Mouse (Mus musculus) midbrain, embryonic 12.5 days (tissue): ENCODE data around the gene Ech1. TPM values are rescaled to one million over a fixed set of nuclear protein-coding genes. Genes with fewer than 3 reads are reported as not detected.

Experiments used
- ATAC-seq: fragments of 200-750 bp; cut with Nextera tagmentation; 2 replicates; pipeline ENCODE4 v1.8.0; 2017; ENCODE audit warnings: low read depth, moderate TSS enrichment, moderate library complexity; ENCODE audit not compliant: low FRiP score
- H3K27ac ChIP-seq: fragments of 300-500 bp; sonication (generic); replicated peaks from 2 replicates; pipeline ENCODE4 v1.5.1; 2016; ENCODE audit warnings: mild to moderate bottlenecking
- H3K27me3 ChIP-seq: fragments of 300-500 bp; sonication (generic); 2 replicates; pipeline ENCODE4 v1.6.1; 2016; ENCODE audit warnings: mild to moderate bottlenecking
- H3K36me3 ChIP-seq: fragments of 300-500 bp; sonication (generic); 2 replicates; pipeline ENCODE4 v1.6.1; 2016
- H3K4me1 ChIP-seq: fragments of 300-500 bp; sonication (generic); 2 replicates; pipeline ENCODE4 v1.6.1; 2016
- H3K4me2 ChIP-seq: fragments of 300-500 bp; sonication (generic); replicated peaks from 2 replicates; pipeline ENCODE4 v1.6.1; 2016; ENCODE audit warnings: mild to moderate bottlenecking, moderate library complexity
- H3K4me3 ChIP-seq: fragments of 300-500 bp; sonication (generic); 2 replicates; pipeline ENCODE4 v1.5.1; 2016; ENCODE audit warnings: mild to moderate bottlenecking
- H3K9ac ChIP-seq: fragments of 300-500 bp; sonication (generic); replicated peaks from 2 replicates; pipeline ENCODE4 v1.6.1; 2016; ENCODE audit warnings: mild to moderate bottlenecking, moderate library complexity
- H3K9me3 ChIP-seq: fragments of 300-500 bp; sonication (generic); 2 replicates; pipeline ENCODE4 v1.6.1; 2016; ENCODE audit warnings: mild to moderate bottlenecking
- WGBS: fragments of 180-500 bp; shearing (Covaris S2); methylation state at CpG from one replicate; pipeline ENCODE4 v1.1.7; 2016; 5-methylcytosine and 5-hydroxymethylcytosine counted together
- polyA plus RNA-seq: library from polyadenylated mRNA; unstranded; fragments of >200 nt; fragmentation: Nextera tagmentation; extraction: Ambion mirVana; gene quantifications from 2 replicates; pipeline ENCODE4 v1.2.1, GENCODE M21; 2016

Gene Ech1
- polyA plus RNA-seq, 1 experiment from 2014 or later: 77.2 TPM

DNA sequence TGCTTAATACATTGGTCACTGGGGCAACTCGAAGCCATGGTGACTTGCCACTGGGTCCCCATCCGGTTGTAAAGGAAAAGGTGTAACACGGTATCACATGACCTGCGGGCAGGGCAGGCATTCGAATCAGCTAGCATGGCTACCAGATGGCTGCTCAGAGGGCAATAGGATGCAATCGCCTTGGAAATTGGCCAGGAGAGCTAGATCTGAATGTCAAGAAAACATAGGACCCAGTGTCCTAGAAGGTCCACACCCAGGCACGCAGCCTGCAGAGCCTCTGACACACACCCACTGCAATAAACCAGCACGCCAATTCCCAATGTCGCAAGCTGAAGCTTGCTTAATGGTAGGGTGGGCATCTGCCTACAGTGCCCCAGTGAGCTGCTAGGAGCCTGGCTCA, 13.3 kb downstream of the Ech1 start:
- H3K36me3 ChIP-seq: no peaks in the 10 kb centered on the region
- no peaks in the 10 kb centered on the region for H3K4me1 ChIP-seq
- H3K27me3 ChIP-seq: no peaks in the 10 kb centered on the region
- no peaks in the 10 kb centered on the region for H3K9me3 ChIP-seq
- H3K9ac ChIP-seq: no peak overlapping the region
- 89% methylated on average over 9 of the region's 9 CpGs for WGBS
- H3K27ac ChIP-seq: no peak overlapping the region
- no peak overlapping the region for H3K4me3 ChIP-seq
- no peak overlapping the region for H3K4me2 ChIP-seq
- no peak for ATAC-seq

DNA sequence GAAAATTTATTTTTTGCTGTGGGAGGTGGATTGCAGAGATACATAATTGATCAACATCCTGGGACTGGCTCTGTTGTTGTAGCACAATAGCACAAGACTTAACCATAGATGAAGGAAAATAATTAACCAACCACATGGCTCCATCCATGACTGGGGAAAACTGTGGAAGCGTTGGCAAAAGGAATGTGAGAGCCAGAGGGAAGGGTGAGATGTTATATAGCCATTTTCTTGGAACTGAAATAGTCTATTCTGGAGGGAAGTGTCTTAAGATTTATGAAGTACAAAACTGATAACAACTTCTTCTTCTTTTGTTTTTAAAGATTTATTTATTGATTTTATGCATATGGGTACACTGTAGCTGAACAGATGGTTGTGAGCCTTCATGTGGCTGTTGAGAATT, 22.3 kb downstream of the Ech1 start:
- Histone ChIP-seq H3K27me3 (no peaks in the 10 kb centered on the region; the same call in 1 of the 2 replicates), H3K4me1 (no peaks in the 10 kb centered on the region), H3K4me2 (no peak overlapping the region), H3K27ac (no peak overlapping the region), H3K36me3 (no peaks in the 10 kb centered on the region), H3K9me3 (no peaks in the 10 kb centered on the region), H3K9ac (no peak overlapping the region), H3K4me3 (no peak overlapping the region)
- WGBS: 79% methylated on average over 1 of the region's 1 CpGs
- no peak for ATAC-seq

DNA sequence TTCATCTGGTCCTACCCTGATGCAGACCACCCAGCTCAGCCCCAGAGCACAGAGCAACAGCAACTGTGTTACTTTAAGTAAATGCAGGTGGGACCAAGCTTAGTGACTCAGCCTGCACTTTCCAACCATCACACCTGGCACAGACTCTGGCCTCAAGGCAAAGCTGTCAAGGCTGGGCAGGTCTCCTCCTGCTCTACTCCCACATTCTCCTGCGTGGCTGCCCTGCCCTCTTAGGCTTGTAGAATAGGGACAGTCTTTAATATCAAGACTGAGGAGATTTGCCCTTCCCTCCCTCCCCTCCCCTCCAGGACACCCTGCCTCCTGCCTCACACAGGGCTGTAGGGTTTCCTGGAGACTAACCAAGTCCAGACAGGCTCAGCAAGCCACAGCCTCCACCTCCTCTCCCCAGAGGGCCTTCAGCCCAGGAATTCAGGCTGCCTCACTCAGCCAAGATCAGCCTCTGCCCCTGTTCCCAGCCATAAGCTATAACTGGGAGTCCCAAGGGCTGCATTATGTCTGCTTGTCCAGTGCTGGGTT, 24.8 kb downstream of the Ech1 start:
- Histone ChIP-seq H3K9ac (no peak overlapping the region), H3K4me1 (no peaks in the 10 kb centered on the region), H3K4me2 (no peak overlapping the region), H3K9me3 (no peaks in the 10 kb centered on the region), H3K27ac (no peak overlapping the region), H3K36me3 (no peaks in the 10 kb centered on the region), H3K4me3 (no peak overlapping the region), H3K27me3 (no peaks in the 10 kb centered on the region; the same call in 1 of the 2 replicates)
- 50% methylated on average over 1 of the region's 1 CpGs for WGBS
- no peak for ATAC-seq

DNA sequence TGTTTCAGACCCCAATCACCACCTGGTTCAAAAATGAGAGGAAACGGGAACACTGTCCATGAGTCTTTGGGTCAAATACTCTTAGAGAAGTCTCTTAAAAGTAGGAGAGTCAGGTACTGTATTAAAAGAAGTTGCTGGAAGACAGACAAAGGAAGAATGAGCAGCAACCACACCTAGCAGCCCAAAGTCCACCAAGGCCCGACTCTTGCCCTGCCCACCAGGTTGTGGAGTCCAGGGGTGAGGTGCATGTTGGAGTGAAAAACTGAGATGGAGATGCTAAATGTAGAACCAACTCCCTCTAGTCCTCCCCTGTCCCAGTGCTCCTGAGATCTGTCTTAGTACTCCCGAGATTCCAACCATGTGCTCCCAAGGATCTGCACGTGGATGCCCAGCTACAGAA, 25.6 kb downstream of the Ech1 start:
- ATAC-seq: no peak
- Histone ChIP-seq H3K27ac (no peak overlapping the region), H3K9ac (no peak overlapping the region), H3K4me1 (no peaks in the 10 kb centered on the region), H3K36me3 (no peaks in the 10 kb centered on the region), H3K9me3 (no peaks in the 10 kb centered on the region), H3K27me3 (no peaks in the 10 kb centered on the region; the same call in 1 of the 2 replicates), H3K4me2 (no peak overlapping the region), H3K4me3 (no peak overlapping the region)
- 81% methylated on average over 4 of the region's 4 CpGs for WGBS

DNA sequence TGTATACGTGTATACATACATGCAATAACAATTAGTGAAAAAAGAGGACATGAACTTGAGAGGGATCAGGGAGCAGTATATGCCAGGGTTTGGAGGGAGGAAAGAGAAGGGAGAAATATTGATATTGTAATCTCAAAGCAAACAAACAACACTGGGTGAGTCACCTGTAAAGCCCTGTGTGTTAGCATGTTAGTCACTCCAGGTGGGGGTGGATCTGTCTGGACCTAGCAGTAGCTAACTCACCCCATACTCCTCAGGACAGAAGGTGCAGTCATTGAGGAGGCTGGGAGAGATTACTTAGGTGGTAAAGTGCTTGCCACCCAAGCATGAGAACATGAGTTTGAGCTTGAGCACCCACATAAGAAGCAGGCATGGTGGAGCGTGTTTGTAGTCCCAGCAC, 34.9 kb downstream of the Ech1 start:
- Histone ChIP-seq H3K27ac (no peak overlapping the region), H3K9ac (no peak overlapping the region), H3K4me2 (no peak overlapping the region), H3K27me3 (no peaks in the 10 kb centered on the region), H3K9me3 (0 out of 2 replicates have a peak, but pooled peaks cover 5% of the 10 kb centered on the region), H3K36me3 (no peaks in the 10 kb centered on the region), H3K4me3 (no peak overlapping the region), H3K4me1 (peaks cover 9% of the 10 kb centered on the region; the same call in 1 of the 2 replicates)
- WGBS: 86% methylated on average over 2 of the region's 2 CpGs
- ATAC-seq: no peak

DNA sequence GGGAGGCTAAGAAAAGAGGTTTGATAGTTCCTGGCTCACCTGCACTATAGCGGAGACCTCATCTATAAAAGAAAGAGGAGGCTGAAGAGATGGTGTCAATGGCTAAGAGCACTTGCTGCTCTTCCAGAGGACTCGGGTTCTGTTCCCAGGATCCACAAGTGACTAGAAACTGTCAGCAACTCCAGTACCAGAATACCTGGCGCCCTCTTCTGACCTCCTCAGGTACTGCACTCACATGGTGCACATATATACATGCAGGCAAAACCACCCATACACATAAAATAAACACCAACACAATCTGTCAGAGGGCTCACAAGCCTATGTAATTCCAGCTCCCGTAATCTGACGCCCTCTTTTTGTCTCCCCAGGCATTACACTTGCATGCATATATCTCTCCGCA, 35.9 kb downstream of the Ech1 start:
- WGBS: 88% methylated on average over 6 of the region's 6 CpGs
- H3K27ac ChIP-seq: no peak overlapping the region
- no peak overlapping the region for H3K4me2 ChIP-seq
- 0 out of 2 replicates have a peak, but pooled peaks cover 5% of the 10 kb centered on the region for H3K9me3 ChIP-seq
- H3K27me3 ChIP-seq: no peaks in the 10 kb centered on the region; the same call in 1 of the 2 replicates
- H3K4me1 ChIP-seq: peaks cover 14% of the 10 kb centered on the region; the same call in 1 of the 2 replicates
- no peak for ATAC-seq
- H3K9ac ChIP-seq: no peak overlapping the region
- no peaks in the 10 kb centered on the region for H3K36me3 ChIP-seq
- no peak overlapping the region for H3K4me3 ChIP-seq

DNA sequence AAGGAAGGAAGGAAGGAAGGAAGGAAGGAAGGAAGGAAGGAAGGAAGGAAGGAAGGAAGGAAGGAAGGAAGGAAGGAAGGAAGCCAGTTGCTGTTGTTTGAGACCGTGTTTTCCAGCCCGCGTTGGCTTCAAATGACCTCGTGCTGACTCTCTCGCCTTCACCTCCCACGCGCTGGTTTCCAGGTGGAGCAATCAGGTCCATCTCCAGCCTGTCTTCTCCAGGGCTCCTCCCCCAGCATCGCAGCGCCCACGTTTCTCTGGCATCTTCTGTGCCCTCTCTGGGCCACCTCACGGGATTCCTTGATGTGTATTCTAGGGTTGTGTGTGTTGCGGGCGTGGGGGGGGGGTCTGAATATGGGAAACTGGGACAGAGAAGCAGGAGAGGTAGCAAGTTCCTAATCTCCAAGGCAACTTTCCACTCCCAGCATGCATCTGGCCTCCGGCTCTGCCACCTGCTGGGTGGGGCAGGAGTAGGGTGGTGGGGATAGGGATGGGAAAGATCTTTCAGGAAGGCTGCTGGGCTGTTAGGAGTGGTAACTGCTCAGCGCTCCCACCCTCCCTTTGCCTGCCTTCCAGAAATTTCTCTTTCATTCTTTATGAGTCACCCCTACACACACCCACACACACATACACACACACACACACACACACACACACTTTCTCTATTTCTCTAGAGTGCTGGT, 37.9 kb downstream of the Ech1 start:
- Histone ChIP-seq H3K36me3 (no peaks in the 10 kb centered on the region), H3K9ac (no peak overlapping the region), H3K4me1 (peaks cover 18% of the 10 kb centered on the region; the same call in 1 of the 2 replicates), H3K9me3 (0 out of 2 replicates have a peak, but pooled peaks cover 5% of the 10 kb centered on the region), H3K27me3 (no peaks in the 10 kb centered on the region; the same call in 1 of the 2 replicates), H3K4me2 (no peak overlapping the region), H3K27ac (no peak overlapping the region), H3K4me3 (no peak overlapping the region)
- no peak for ATAC-seq
- 79% methylated on average over 15 of the region's 15 CpGs for WGBS

DNA sequence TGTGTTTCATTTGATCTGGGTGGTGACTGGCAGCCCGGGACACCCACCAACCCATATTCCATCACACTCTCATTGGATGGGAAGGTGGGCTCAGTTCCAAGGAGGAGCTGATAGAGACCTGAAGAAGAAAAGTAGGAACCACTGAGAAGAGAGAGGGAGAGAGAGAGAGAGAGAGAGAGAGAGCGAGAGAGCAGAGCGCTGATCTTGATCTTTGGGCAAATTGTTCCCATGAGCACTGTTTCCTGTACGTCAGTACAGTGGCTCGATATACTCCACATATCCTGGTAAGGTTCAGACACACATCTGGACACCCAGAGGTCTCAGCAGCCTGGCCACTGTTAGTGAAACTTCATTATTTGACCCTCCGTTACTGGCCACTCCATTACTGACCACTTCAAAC, 38.5 kb downstream of the Ech1 start, which contains the start of gene Lgals7:
Gene Lgals7, plus strand, starts transcription at position 314 of the 400 bp plus-strand sequence.
- Histone ChIP-seq H3K4me3 (no peak within 1 kb of the TSS), H3K27me3 (no peaks in the 10 kb centered on the region; the same call in 1 of the 2 replicates), H3K9ac (no peak within 1 kb of the TSS), H3K27ac (peak within 1 kb of the TSS; percentile 26; the same call in 1 of the 2 replicates), H3K36me3 (no peaks in the 10 kb centered on the region), H3K4me1 (peaks cover 18% of the 10 kb centered on the region; the same call in 1 of the 2 replicates), H3K4me2 (no peak within 1 kb of the TSS), H3K9me3 (0 out of 2 replicates have a peak, but pooled peaks cover 5% of the 10 kb centered on the region)
- 89% methylated on average over 6 of the region's 6 CpGs for WGBS
- ATAC-seq: no peak

DNA sequence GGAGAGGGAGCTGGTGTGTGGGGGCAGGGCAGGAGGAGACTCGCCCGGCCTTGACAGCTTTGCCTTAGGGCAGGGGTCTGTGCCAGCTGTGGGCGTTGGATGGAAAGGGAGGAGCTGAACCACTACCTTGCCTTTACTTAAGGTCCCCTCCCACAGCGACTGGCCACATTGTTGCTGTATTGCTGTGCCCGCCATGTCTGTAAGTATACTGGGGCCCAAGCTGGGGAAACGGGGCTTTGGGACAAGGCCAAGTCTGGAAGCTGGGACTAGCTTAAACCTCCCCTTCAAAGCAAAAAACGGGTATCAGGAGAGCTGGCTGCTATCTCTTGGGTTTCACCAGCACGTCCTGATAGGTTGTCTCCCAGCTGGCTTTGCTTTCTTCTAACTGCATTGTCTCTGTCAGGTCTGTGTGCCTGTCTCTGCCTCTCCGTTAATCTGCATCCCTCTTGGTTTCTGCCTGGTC, 39.3 kb downstream of the Ech1 start:
- no peak for ATAC-seq
- peaks cover 18% of the 10 kb centered on the region; the same call in 1 of the 2 replicates for H3K4me1 ChIP-seq
- no peak overlapping the region for H3K4me2 ChIP-seq
- 43% methylated on average over 9 of the region's 9 CpGs for WGBS
- H3K4me3 ChIP-seq: no peak overlapping the region
- 0 out of 2 replicates have a peak, but pooled peaks cover 5% of the 10 kb centered on the region for H3K9me3 ChIP-seq
- no peaks in the 10 kb centered on the region; the same call in 1 of the 2 replicates for H3K27me3 ChIP-seq
- H3K27ac ChIP-seq: peak overlapping the region; percentile 26; the same call in 1 of the 2 replicates
- H3K36me3 ChIP-seq: no peaks in the 10 kb centered on the region
- H3K9ac ChIP-seq: no peak overlapping the region

DNA sequence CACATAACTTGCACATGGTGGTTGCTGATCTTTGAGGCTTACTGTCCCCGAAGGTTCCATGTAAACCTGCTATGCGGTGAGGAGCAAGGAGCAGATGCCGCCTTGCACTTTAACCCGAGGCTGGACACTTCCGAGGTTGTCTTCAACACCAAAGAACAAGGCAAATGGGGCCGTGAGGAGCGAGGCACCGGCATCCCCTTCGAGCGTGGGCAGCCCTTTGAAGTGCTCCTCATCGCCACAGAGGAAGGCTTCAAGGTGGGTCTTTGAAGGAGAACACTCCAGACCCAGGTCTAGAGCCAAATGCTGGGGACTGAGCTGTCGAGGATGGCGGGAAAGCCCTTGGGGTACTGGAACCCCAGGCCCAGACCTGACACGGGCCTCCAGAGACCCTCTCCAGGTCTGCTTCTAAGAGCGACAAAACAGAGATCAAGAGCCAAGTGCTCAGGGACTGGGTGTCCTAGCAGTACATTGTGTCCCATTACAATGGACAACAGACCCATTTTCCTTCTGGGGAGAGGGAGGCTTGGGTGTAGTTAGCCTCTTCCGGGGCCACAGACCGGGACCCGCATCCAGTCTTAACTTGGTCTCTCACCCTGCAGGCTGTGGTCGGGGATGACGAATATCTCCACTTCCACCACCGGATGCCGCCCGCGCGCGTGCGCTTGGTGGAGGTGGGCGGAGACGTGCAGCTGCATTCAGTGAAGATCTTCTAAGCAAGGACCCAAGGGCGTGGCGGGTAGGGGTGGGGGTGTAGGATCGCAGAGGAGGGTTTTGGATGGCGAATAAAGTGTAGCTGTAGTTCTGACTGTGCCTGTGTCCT, 40.7 kb downstream of the Ech1 start:
- H3K9ac ChIP-seq: no peak overlapping the region

DNA sequence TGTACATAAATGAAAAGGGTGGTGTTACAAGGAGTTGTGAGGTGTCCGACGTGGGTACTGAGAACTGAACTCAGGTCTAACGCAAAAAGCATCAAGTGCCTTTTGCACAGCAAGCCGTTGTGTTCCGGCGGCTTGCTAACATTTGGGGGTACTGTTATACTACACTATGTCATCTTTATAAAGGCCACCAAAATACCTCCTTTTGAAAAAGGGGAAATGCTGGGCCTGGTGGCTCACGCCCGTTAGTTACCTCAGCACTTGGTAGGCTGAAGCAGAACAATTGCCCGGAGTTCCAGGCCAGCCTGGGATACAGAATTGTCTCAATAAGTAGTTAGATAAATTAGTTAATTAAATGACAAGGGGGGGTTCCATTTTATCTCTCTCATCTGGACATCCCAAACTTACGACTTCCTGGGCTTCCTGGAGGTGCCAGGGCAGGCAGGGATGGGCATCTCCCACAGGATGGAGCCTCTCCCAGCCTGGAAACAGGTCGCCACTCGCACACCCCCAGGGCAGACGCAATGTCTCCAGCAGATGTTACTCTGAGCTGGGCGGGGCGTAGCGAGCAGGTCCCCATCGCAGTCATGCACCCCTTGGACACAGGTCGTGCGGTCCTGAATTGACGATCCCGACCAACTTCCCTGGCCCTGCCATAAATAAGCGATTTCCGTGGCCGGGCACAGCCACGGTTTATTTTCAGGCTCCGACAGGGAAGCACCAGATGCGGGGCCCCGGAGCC, 41.9 kb downstream of the Ech1 start:
- ATAC-seq: no peak
- Histone ChIP-seq H3K9ac (no peak overlapping the region), H3K27me3 (no peaks in the 10 kb centered on the region; the same call in 1 of the 2 replicates), H3K9me3 (no peaks in the 10 kb centered on the region), H3K4me3 (no peak overlapping the region), H3K36me3 (no peaks in the 10 kb centered on the region), H3K4me2 (no peak overlapping the region), H3K4me1 (peaks cover 18% of the 10 kb centered on the region; the same call in 1 of the 2 replicates), H3K27ac (no peak overlapping the region)
- WGBS: 94% methylated on average over 28 of the region's 28 CpGs

More for the DNA sequence above, 40.7 kb downstream of the Ech1 start:
- Histone ChIP-seq H3K36me3 (no peaks in the 10 kb centered on the region), H3K27me3 (no peaks in the 10 kb centered on the region; the same call in 1 of the 2 replicates), H3K4me1 (peaks cover 18% of the 10 kb centered on the region; the same call in 1 of the 2 replicates), H3K9me3 (0 out of 2 replicates have a peak, but pooled peaks cover 4% of the 10 kb centered on the region), H3K27ac (no peak overlapping the region), H3K4me2 (peak overlapping the region; percentile 44), H3K4me3 (peak overlapping the region; percentile 18; the same call in 1 of the 2 replicates)
- ATAC-seq: 0 out of 2 replicates have a peak, but pooled peaks have one; percentile 16
- WGBS: 47% methylated on average over 33 of the region's 33 CpGs
